Mouse (Mus musculus): ENCODE measurements at regions not wholly inside any gene's neighbourhood (a gene's known extent, or its start where the extent isn't known, plus 50 kb on each side); places are given as distances from the start of the nearest gene placed in this dataset.

- no peak for DNase-seq
These were observed 54.0 kb upstream of the Nedd9 start for GRCm38 (mm10) chr13:41541139-41541538.

GRCm38 (mm10) chr13:41546063-41546462 lies 58.9 kb upstream of the Nedd9 start:
- no peak for DNase-seq

GRCm38 (mm10) chr13:41546531-41546930 lies 59.2 kb upstream of the Tmem170b start:
- no peak for DNase-seq

DNA sequence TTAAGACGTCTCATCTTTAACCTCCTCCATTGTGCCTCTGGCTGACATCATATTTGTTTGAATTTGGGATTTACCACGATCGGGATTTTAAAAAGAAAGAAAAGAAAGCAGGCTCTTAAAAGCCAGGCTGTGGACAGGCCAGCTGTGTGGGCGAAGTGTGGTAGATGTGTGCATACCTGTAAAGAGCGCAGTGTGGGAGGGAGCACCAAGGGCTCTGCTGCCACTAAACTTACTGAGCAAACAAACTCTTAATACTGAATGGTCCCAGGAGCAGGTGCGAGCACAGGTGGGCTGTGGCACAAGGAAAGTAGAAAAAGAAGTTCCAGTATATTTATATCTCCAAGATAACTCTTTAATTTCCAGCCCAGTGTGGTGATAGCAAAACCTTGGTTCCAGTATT lies 56.4 kb upstream of the Tmem170b start:
- DNase-seq, result peak in 1 of 2 experiments; percentile 24

GRCm38 (mm10) chr13:41550246-41550900 lies 55.3 kb upstream of the Tmem170b start:
- DNase-seq, result peak in 1 of 2 experiments; percentile 42

DNA sequence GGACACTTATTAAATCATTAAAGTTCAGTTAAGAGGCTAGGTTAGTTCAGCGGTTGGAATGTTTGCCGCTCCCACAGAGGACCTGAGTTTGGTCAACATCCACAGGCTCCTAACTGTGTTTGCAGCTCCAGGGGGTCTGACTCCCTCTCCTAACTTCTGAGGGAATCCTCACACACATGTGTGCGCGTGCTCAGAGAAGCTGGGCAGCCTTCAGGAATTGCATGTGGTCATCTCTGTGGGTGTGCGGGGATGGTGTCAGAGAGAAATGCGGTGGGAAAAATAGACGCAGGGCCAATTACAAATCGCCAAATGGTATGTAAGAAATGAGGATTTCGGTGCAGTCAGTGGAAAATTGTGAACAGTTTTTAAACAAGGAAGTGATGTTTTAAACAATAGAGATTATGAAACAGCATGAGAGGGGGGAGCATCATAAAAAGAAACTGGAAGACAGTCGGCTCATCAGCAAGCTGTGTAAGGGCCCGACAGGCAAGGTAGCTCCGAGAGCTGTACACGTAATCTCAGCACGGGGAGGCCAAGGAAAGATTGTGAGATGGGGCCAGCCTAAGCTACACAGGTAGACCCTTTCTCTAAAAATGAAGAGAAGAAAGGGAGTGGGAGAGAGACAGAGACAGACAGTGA lies 53.9 kb upstream of the Tmem170b start:
- peak in 1 of 2 experiments; percentile 38 for DNase-seq

DNA sequence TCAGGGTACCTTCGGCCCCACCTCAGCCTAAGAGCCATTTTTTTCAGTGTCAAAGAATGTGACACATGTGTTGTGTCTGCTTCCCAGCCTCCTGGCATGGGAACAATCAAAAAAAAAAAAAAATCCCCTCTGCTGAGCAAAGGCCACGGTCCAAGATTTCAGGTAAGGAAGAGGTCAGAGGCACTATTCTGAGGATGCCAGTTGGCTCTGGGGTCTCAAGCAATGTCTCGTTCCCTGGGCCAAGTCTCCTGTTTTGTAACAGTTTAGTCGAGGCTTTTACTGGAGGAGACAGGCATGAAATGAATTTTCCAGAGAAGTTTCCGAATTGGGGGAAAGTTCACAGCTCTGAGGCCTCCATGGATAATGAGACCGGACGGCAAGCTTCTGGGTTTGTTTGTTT lies 51.3 kb upstream of the Tmem170b start:
- no peak for DNase-seq
